Mouse (Mus musculus): ENCODE results near the gene Tarbp2.

The Tarbp2 gene

DNA sequence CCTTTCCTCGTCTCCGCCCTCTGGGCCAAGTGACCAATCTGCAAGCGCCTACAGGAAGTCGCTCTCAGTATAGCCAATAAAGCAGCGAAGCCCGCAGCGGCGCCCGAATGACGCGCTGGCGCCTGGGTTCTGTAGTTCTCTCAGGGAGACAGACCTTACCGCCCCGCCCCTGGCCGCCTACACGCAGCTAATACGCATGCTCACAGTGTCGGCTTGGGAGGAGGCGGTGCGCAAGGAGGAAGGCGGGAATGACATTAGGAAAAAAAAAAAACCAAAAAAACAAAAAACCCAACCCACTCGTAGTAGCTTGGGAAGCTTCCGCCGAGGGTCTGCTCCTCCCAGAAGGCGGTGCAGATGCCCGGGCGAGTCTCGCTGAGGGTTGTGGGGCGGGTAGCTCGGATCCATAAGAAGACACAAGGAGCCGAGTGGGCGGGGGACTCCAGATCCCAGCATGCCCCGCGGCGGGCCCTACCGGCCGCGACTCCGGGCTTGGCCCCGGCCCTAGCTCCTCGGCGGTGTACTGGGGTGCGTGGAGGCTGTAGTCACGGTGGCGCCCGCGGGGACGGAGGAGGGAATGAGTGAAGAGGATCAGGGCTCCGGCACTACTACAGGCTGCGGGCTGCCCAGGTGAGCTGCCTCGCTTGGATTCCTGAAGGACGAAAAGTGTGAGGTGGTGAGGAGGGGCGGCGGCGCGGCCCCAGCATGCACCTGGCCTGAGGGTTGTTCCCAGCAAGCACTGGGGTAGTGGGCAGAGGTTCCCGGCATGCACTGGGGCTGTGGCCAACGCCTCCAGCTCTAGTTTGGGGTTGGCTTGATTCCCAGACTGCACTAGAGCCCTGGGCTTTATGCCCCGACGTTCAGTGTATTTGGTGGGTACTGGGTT, at the start of gene Tarbp2:
TSS of gene Tarbp2 (plus strand) at position 217 of the 883 bp plus-strand sequence.
- DNase-seq (ENCODE audit: low spot score in 2 of 2): peak; percentile 98 to 99

DNA sequence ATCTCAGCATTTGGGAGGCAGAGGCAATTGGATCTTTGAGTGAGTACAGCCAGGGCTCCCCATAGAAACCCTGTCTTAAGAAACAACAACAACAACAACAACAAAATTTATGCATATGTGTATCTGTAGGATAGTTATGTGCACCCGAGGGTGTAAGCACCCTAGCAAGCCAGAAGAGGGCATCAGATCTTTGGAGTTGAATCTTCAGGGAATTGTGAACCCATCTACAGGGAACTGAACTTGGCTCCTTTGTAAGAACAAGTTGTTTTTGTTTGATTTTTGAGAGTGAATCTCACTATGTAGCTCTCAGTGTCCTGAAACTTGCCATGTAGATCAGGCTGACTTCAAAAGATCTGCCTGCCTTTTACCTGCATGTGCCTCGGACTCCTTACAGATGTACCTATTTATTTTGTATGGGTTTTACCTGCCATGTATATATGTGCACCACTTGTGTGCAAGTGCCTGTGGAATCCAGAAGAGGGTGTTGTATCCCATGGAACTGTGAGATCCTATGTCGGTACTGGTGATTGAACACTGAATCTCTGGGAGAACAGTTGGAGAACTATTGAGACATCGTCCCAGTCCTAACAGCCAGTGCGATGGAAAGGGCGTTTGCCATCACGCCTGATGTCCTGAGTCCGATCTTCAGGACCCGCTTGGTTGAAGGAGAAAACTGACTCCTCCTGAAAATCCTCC, 49.2 kb upstream of the Tarbp2 start:
- no peak for DNase-seq (ENCODE audit: low spot score in 2 of 2)

DNA sequence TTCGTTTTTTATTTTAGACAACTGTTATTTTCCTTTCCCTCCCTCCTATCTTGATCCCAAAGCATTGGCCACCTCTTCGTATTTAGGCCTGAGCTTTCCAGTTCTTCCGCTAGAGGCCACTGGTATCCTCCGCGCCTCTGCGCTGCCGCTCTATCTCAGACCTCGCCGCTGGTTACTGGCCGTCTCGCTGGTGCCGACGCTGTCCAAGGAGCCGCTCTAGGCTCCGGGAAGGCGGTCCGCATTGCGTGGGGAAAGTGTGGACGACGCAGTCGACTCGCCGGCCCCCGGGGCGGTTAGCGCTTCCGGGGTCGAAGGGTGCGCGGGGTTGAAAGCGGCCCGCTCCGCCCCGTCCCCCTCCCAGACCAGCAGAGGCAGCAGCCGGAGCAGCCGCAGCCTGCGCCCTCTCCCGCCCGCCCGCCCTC, 47.8 kb upstream of the Tarbp2 start, which contains the start of gene Pcbp2:
TSS of gene Pcbp2 (plus strand) at position 357 of the 422 bp plus-strand sequence.
- peak; percentile 87 to 95 for DNase-seq (ENCODE audit: low spot score in 2 of 2)

DNA sequence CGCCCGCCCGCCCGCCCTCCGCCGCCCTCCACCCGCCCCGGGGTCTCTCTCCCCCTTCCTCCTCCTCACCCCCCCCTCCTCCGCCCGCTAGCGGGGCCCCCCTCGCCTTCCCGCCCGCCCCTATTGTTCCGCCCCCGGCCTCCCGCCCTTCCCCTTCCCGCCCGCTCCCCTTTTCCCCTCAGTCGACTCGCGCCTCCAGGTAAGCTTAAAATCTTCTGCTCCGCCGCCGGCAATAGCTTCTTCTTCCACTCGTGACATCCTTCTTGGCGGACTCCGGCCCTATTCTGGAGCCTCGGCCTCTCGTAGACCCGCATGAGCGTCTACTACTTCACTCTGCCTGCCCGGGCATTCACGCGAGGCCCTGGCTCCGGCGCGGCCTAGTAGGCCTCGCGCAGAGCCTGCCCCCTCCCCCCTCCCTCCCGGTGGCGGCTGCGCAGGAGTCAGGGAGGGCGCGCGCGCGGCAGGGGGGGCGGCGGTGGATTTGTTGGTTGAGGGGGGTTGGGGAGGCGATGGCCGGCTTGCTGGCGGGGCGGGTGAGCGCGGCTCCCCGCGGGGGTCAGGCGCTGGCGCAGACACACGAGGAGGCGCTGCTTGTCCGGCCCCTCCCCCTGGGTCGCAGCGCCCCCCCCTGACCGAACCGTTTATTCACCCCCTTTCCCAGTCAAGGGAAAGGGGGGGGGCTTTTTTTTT, 47.2 kb upstream of the Tarbp2 start:
- DNase-seq (ENCODE audit: low spot score in 2 of 2): peak; percentile 81 to 84

DNA sequence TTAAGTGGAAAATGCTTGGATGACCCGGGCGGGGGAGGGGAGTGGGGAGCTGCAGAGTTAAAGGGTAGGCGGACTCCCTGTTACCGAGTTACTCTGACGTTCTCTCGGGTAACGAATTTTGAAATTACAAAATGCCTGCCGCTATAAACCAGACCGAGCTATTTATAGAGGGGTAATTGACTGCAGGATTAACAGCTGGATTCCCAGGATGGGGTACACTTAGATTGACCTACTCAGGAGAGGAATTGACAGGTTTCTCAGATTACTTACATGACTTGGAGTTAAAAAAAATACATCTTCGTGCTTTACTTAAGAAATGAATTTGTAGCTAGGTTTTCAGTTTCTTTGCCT, 46.7 kb upstream of the Tarbp2 start:
- DNase-seq (ENCODE audit: low spot score in 2 of 2): no peak

DNA sequence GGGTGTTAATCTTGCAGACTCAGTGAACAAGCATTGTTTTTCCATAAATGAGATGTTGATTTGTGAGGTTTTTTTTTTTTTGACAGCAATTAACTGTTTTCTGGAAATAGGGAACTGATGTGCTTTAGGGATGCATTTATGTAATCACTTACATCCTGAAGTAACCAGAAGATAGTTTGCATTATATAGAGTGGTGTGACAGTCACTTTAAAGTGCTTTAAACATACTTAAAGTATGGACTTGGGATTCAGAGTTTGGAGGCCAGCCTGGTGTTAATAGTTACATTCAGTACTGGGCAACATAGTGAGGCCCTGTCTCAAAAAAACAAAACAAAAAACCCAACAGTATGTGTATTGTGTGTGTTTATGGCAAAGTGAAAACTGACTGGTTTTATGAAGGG, 46.3 kb upstream of the Tarbp2 start:
- no peak for DNase-seq (ENCODE audit: low spot score in 2 of 2)

DNA sequence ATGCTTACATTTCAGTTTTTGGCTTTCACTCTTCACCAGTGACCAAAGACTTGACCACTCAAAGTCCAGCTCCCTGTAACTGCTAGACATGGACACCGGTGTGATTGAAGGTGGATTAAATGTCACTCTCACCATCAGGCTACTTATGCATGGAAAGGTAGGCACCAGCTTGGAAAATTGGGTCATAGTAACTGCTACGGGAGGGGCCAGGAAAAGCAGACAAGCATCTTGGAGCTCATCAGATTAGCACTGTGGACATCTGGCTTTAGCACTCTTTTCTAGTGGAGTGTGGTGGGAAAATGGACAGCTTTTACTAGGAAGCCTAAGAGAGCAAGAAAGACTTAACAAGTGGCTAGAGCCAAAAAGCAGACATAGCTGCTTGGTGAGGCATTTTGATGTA, 44.7 kb upstream of the Tarbp2 start:
- DNase-seq (ENCODE audit: low spot score in 2 of 2): no peak

DNA sequence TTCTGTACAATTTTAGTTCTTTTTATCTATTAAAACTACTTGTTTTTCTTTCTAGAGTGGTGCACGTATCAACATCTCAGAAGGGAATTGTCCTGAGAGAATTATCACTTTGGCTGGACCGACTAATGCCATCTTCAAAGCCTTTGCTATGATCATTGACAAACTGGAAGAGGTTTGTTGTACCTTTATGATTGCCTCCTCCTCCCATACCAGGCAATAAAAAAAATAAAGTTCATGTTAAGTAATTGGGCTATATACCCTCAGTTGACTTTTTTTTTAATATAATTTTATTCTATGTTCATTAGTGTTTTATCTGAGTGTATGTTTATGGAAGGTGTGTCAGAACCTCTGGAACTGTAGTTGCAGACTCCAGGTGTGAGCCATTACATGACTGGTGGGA, 43.5 kb upstream of the Tarbp2 start:
- no peak for DNase-seq (ENCODE audit: low spot score in 2 of 2)

DNA sequence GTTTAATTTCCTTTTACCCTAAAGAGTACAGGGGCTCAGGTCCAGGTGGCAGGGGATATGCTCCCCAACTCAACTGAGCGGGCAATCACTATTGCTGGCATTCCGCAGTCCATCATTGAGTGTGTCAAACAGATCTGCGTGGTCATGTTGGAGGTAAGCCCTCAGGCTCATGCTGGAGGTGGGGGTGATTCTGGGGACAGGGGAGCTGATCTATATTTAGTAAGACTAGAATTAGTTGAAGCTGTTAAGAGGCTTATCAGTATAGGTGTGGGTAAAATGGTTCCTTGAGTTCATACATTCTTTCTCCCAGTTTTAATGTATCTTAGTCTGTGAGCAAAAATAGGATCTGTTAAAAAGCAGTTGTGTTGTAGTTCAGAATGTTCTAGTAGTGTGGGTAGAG, 34.9 kb upstream of the Tarbp2 start:
- no peak for DNase-seq (ENCODE audit: low spot score in 2 of 2)

DNA sequence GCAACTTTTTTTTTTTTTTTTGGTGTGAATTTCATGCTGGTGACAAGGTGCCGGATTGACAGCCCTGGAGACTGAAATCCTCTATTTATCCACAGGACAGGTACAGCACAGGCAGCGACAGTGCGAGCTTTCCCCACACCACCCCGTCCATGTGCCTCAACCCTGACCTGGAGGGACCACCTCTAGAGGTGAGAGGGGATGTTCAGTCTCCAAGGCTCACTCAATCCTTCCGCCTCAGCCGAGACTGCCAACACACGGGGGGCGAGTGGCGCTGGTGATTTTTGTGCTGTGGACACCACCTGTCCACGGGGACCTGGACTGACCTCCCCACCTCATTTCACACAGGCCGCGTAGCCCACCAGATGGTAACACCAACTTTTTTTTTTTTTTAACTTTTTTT, 32.1 kb upstream of the Tarbp2 start:
- DNase-seq (ENCODE audit: low spot score in 2 of 2): no peak

DNA sequence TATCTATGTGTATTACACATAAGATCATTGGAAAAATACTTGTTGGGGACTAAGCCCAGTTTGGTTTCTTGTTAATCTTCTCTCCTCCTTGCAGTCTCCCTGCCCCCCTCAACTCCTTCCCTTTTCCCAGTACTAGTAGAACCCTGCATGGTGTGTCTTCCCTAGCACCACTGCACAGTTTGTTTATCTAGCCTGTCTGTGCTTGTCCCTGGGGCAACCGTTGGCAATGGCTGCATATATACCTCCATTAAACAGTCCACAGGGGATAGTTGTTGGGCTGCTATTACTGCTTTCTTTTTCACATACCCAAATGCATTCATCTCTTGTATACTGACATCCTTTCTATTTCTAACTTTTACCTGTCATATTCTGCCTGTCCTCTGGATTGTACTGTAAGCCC, 30.3 kb upstream of the Tarbp2 start:
- no peak for DNase-seq (ENCODE audit: low spot score in 2 of 2)

DNA sequence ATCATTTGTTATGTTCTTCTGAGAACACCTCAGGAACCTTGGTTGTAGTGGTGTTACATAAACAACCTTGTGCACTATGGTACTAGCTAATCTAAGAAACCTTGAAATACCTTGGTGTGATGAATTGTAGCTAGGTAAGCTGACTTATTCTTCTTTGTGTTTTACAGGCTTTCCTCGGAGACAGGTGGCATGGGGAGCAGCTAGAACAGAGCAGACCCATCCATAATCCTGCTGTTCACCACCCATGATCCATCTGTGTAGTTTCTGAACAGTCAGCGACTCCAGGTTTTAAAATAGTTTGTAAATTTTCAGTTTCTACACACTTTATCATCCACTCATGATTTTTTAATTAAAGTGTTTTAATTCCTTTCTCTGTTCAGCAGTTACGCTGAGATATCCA, 19.7 kb upstream of the Tarbp2 start:
- no peak for DNase-seq (ENCODE audit: low spot score in 2 of 2)

DNA sequence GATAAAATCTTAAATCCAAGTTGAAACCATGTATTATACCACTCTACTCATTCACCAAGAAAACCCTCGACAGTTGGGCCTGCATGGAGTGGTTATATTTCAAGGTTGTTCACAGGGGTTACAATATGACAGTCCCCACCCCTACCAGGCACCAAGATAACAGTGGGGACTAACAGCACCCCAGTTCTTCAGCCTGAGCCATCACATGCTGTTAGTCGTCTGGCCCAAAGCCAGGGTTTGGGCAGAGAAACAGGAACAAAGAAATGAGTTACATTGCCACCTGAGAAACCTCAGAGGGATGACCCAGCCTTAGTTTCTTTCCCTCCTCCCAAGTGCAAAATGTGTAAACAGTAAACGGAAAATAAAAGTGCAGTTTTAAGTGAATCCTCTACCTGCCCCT, 18.6 kb upstream of the Tarbp2 start:
- no peak for DNase-seq (ENCODE audit: low spot score in 2 of 2)

DNA sequence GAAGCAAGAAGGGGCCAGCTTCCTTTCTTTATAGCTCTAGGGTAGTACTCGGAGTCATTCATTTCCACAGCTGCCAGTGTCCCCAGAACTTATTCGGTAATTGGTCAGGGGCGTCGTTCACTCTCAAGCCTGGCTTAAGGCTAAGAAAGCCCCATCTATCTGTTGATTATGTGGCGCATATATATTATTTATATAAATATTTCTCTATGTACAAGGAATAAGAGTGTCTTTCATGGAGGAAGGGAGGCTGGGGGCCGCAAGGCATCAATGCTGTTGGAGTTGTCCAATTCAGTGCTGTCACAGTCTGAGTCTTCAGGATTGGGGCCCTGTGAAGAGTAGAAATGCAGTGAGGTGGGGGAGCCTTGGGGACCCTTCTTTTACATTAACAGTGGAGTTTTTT, 18.1 kb upstream of the Tarbp2 start:
- DNase-seq (ENCODE audit: low spot score in 2 of 2): no peak

DNA sequence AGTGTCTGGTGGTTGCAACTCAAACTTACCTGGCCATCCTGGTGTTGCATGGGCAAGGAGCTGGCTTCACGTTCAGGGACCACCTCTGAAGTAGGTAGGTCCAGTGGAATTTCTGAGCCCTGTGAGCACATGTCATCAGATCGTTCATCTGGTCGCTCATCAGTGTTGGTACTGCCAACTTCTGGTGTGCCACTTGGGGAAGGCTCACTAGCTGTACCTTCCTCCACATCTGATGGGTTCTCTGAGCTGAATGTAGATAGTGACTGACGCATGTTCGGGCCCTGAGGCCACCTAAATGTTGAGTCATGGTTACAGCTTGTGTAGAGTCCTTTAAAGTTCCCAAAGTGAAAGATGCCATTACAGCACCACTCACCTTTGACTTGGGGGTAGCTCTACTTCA, 17.5 kb upstream of the Tarbp2 start:
- no peak for DNase-seq (ENCODE audit: low spot score in 2 of 2)

DNA sequence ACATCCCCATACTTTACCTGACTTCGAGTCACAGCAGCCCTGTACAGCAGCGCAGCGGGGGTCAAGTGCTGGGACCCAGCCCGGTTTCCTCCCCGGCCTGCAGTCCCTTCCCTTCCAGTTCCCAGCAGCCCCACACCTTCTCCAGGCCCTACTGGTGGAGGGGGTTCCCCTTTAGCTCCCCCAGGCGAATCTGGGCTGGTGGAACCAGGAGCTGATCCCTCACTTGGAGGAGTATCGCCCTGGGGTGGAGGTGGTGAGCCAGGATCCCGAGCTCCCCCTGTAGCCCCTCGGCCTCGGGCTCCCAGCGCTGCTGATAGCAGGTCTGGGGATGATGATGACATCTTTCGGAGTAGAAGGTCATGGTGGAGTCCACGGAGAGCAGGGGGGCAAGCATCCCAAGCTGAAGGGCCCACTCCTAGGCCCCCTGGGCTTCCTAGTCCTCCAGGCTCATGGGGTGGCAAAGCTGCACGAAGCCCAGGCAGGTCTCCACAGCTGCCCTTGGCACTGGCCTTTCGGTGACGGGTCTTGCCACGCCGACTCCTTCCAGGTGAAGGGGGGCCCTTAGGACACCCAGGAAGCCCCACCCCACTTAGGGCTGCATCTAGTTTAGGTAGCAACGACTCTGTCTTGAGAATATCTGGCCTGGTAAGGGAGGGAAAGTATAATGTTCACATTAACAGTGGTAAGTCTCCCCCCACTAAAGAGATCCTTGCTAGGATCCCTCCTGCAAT, 16.7 kb upstream of the Tarbp2 start:
- DNase-seq (ENCODE audit: low spot score in 2 of 2): no peak

DNA sequence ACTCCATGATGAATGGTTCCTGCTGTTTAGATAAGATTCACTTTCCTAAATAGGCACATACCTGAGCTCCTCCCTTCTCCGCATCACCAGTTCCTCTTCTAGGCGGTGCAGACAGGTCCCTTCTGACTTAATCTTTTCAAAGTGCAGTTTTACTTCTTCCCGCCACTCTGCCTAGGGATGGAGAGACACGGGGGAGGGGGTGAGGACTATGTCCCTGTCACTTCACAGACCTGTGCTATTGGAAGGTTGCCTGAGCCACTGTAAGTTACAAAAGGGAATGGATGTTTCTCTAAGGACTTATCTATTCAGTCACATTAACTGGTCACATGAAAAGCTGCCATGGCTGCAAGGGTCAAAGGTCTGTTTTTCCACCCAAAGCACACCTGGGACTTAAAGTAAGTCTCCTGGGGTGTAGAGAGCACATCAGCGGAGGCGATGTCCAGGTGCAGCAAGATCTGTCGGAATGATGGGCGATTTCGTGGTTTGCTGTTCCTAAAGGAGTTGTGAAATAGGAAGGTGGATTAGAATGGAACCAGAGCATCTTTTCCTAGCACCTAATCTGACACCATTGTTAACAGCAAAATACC, 15.6 kb upstream of the Tarbp2 start:
- no peak for DNase-seq (ENCODE audit: low spot score in 2 of 2)

DNA sequence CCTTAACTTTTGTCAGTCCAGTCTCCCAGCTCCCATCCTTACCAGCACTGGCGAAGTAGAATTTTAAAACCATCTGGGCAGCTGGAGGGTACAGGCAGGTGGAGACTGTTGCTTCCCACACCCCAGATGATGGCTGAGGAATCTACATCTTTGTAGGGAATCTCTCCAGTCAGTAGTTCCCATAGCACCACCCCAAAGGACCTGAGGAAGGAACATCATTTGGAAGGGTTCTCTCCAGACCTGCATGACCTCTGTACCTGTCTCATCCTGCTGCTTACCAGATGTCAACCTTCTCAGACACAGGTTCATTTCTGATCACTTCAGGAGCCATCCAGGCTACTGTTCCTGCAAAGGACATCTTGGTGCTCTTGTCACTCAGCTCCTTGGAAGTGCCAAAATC, 14.5 kb upstream of the Tarbp2 start, which contains the start of gene Gm10337:
TSS of gene Gm10337 (plus strand) at position 276 of the 400 bp plus-strand sequence.
- no peak for DNase-seq (ENCODE audit: low spot score in 2 of 2)

DNA sequence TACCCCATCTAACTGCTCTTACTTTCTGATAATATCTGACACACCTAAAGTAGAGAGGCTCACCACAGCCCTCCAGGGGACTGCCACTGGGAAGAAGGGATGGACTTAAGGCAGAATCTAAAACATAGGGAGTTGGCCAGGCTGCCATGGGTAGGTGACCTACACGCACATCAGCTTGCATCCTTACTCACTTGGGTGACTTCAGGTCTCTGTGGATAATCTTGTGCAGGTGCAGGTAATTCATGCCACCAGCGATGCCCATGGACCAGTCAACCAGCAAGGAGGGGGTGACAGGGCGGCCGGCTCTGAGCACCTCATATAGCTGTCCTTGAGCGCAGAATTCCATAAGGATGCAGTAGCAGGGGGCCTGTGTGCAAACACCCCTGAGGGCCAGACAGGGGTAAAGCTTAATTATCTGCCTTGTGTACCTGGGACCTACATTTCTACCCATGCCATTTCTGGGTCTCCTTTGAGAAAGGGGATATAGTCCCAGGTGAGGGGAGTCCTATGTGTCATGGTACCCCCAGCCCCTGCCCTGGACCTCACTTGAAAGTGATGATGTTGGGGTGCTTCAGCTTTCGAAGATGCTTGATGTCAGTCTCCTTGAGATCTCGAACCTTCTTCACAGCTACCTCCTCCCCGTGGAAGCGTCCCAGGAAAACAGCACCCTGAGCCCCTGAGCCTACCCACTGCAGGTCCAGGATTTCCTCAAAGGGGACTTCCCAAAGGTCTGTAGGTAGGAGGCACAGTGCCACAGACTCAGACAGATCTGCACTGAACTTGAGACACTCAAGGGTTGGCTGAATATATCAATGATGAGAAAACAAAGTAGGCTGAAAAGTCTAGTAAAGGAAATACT, 13.8 kb upstream of the Tarbp2 start:
- DNase-seq (ENCODE audit: low spot score in 2 of 2): no peak

DNA sequence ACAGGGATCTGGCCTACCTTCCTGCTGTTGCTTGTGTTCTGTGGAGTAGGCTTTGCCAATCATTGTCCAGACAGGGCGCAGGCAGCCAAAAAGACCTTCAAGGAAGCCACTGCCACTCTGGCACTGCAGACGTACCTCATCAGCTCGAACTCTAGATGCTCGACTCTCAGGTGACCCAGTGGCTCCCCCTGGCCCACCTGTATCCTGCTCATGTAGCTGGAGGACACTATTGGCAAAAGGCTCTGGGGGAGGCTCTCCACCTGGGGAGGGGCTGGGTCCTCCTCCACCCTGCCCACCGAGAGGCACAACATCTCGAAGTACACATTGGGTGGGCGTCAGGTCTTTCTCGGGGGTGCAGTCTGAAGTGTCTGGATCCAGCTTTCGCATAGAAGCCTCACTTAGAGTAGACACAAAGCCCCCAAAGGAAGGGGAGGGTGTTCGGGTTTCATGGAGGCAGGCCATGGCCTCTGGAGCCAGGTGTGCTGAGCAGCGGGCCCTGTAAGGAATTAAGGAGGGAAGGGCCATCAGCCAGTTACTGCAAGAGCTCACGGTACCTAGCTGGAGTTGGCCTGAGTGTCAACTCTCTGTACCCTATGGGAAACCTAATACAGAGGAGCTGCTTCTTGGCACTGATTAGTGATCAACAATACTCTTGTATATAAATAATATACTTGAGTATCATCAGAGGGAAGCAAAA, 12.8 kb upstream of the Tarbp2 start:
- DNase-seq (ENCODE audit: low spot score in 2 of 2): no peak

Data from spleen, postnatal 10 days (tissue).